Mouse (Mus musculus): ENCODE measurements around the gene Lzts2. TPM values are rescaled to one million over a fixed set of nuclear protein-coding genes. Genes with fewer than 3 reads are reported as not detected.
A peak's percentile ranks its signal among the peaks of the same experiment; 100 is the strongest.

Gene Lzts2
- polyA plus RNA-seq, 1 experiment from 2014 or later, result 47.9 TPM

DNA sequence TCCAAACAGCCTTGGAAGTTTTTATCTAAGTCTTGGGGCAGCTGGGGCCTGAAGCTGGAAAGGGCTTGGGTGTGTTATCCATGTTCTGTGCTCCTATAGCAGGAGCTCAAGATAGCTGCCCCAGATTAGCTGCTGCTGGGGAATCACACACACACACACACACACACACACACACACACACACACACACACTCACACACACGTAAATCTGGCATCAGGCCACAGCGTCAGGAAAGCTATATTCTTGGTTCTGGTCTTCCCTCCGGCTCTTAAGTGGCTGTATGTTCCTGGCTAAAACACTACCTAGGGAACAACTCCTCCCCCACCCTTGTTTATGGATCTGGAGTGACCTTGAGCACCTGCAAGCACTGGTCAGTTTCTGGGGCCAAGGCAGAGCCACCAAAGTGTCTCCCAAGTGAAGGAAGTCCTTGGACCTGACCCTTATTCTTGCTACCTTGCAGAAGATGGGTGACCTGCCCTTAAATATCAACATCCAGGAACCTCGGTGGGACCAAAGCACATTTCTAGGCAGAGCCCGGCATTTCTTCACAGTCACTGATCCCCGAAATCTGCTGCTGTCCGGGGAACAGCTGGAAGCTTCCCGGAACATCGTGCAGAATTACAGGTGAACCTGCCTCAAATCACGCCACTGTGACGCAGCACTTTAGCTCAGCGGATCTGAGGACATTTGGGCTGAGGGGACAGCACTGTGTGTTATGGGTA, 34.6 kb downstream of the Lzts2 start:
- H3K9me3 ChIP-seq, result no peaks in the 10 kb centered on the region
- H3K27me3 ChIP-seq (ENCODE audit: poor library complexity, severe bottlenecking), result peaks cover 59% of the 10 kb centered on the region
- H3K27ac ChIP-seq, result 0 out of 2 replicates have a peak overlapping the region, but pooled peaks have one; percentile 87
- H3K36me3 ChIP-seq (replicated peaks), result peaks cover 4% of the 10 kb centered on the region
- H3K4me1 ChIP-seq, result peaks cover 29% of the 10 kb centered on the region
- H3K4me3 ChIP-seq, result peak overlapping the region; percentile 65
- DNase-seq (ENCODE audit: extremely low spot score, low spot score), result no peak
- WGBS, result 91% methylated on average over 12 of the region's 12 CpGs

DNA sequence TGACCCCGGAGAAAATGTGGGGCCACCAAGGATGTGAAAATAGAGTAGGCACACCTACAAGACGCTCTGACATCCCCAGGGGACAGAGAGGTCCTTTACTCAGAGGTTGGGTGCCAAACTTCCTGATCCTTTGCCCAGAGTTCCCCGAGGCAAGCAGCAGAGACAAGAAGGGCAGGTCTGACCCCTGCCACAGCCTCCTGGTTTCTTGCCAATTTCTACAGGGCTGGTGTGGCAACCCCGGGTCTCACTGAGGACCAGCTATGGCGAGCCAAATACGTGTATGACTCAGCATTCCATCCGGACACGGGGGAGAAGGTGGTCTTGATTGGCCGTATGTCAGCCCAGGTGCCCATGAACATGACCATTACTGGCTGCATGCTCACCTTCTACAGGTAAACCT, 35.3 kb downstream of the Lzts2 start:
- Histone ChIP-seq H3K4me1 (peaks cover 29% of the 10 kb centered on the region), H3K4me3 (no peak overlapping the region), H3K9me3 (no peaks in the 10 kb centered on the region), H3K27me3 (ENCODE audit: poor library complexity, severe bottlenecking) (peaks cover 52% of the 10 kb centered on the region), H3K36me3 (replicated peaks) (peaks cover 4% of the 10 kb centered on the region), H3K27ac (no peak overlapping the region)
- no peak for DNase-seq (ENCODE audit: extremely low spot score, low spot score)
- 84% methylated on average over 9 of the region's 9 CpGs for WGBS

DNA sequence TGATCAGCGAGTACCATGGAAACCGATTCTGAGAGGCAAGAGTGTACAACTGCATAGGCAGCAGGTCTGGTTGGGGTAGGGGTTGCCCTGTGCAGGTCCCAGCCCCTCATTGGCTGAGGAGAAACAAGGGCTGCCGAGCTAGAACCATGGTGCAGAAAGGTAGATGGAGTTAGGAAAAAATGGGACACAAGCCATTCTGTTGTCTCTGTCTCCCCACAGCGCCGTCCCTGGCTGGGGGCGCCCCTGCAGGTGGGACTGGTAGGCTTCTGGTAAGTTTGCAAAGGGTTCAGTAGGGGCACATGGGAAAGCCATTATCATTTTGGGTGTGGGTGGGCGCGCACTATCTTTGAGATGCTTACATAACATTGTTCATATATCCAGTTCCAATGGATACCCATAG, 39.2 kb downstream of the Lzts2 start:
- H3K27ac ChIP-seq, result no peak overlapping the region
- DNase-seq (ENCODE audit: extremely low spot score, low spot score), result no peak
- WGBS, result 89% methylated on average over 8 of the region's 8 CpGs
- no peaks in the 10 kb centered on the region for H3K9me3 ChIP-seq
- no peak overlapping the region for H3K4me3 ChIP-seq
- peaks cover 4% of the 10 kb centered on the region for H3K36me3 ChIP-seq (replicated peaks)
- peaks cover 13% of the 10 kb centered on the region for H3K27me3 ChIP-seq (ENCODE audit: poor library complexity, severe bottlenecking)
- H3K4me1 ChIP-seq, result peaks cover 26% of the 10 kb centered on the region

DNA sequence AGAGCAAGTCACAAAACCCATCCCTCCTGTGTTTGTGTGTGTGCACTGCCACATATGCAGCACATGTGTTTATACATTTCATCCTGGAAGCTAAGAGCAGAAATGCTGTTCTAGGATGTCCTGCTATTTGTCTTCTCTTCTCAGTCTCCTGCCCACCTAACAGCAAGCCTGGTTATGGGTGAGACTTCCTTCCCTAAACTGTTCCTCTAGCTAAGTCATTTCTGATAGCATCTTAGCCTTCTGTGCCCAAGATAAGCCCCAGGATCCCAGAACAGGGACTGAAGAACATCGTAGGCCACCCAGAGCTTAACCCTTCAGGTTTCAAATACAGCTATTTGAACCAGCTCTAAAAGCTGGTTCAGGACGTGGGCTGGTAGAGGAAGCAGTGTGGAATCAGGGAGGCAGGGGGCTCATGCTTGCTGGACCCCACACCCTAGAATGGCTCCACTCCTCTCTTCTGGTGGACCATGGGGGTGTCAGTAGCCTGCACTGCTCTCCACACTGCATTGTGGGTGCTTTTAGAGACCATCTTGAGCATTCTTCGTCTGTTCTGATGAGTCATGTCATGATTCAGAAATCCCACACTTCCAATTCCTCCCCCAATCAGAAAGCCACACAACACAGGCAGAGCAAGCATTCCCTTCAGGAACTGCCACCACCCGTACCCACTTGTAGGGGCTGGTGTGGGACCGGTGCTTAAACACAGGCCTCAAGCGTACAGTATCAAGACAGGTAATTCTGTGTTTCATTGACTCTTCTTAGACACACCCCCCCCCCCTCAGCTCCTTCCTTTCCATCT, 40.9 kb downstream of the Lzts2 start:
- Histone ChIP-seq H3K9me3 (no peaks in the 10 kb centered on the region), H3K36me3 (replicated peaks) (peaks cover 4% of the 10 kb centered on the region), H3K27ac (no peak overlapping the region), H3K4me3 (no peak overlapping the region), H3K27me3 (ENCODE audit: poor library complexity, severe bottlenecking) (no peaks in the 10 kb centered on the region), H3K4me1 (peaks cover 29% of the 10 kb centered on the region)
- DNase-seq (ENCODE audit: extremely low spot score, low spot score), result no peak
- 87% methylated on average over 6 of the region's 6 CpGs for WGBS

DNA sequence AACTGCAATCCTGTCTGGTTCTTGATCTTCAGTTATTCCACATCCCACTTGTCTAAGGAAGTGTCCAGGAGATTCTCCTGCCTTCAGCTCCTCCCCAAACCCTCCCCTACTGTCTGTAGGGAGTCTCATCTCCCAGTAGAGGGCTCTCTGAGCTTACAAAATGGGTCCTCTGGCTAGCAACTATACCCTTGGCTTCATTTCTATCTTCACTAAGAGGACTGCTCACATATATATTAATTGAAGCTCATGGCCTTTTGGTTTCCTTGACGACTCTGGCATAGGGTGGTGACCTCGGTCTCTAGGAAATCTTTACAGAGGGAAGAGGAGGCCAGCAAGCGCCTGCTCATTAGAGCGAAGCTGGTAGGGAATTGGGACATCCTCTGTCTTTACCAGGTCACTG, 42.1 kb downstream of the Lzts2 start:
- Histone ChIP-seq H3K4me3 (no peak overlapping the region), H3K27ac (no peak overlapping the region)
- DNase-seq (ENCODE audit: extremely low spot score, low spot score), result no peak

DNA sequence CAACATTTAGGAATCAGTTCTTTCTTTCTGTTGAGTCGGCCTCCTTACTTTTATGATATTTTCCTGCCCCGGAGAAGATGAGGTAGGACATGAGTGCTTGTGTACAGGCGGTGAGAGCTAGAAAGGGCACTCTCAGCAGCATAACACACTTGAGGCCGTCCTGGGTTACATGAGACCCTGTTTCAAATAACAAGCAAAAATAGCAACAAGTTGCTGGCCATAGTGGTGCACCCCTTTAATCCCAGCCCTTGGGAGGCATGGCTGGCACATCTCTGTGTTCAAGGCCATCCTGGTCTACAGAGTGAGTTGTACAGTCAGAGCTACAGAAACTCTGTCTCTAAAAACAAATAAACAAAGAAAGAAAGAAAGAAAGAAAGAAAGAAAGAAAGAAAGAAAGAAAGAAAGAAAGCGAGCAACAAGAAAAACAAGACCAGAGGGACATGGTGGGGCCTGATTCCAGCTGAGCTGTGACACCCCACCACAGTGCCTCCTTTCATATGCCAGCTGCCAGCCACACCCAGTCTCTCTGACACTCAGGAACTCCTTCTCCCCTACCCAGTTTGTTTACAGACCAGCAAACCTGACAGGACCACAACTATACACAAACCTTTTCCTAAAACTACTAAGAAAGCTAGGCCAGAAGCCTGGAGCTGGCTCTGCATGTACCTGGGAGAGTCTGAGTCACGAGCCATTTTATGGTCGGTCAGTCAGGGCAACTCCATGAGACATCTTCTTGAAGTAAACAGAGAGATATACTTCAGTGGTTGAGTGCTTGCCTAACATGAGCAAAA, 42.9 kb downstream of the Lzts2 start:
- WGBS, result 88% methylated on average over 7 of the region's 7 CpGs
- Histone ChIP-seq H3K9me3 (no peaks in the 10 kb centered on the region), H3K4me3 (peak overlapping the region; percentile 59), H3K36me3 (replicated peaks) (peaks cover 4% of the 10 kb centered on the region), H3K27me3 (ENCODE audit: poor library complexity, severe bottlenecking) (no peaks in the 10 kb centered on the region), H3K4me1 (peaks cover 29% of the 10 kb centered on the region), H3K27ac (peak overlapping the region; percentile 92)
- DNase-seq (ENCODE audit: extremely low spot score, low spot score), result no peak

More for the DNA sequence above, 42.1 kb downstream of the Lzts2 start:
- WGBS, result 46% methylated on average over 4 of the region's 4 CpGs
- Histone ChIP-seq H3K27me3 (ENCODE audit: poor library complexity, severe bottlenecking) (no peaks in the 10 kb centered on the region), H3K36me3 (replicated peaks) (peaks cover 4% of the 10 kb centered on the region), H3K9me3 (no peaks in the 10 kb centered on the region), H3K4me1 (peaks cover 29% of the 10 kb centered on the region)

DNA sequence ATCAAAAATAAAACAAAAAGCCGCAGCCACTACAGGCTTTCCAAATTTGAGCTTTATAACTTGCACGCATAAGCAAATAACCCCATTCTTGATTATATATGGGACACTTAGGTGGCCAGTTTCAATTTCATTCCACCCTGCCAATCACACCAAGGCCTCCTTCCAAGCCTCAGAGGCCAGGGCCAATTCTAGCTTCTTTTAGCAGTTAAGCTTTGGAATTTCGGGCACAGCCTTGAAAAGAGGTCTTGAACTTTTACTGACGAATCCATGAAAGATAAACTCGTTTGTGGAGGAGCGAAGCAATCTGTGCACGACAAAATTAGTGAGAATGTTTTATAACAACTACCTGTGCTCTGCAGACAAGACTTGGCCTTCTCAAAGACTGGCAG, 43.5 kb downstream of the Lzts2 start:
- Histone ChIP-seq H3K27me3 (ENCODE audit: poor library complexity, severe bottlenecking) (no peaks in the 10 kb centered on the region), H3K9me3 (no peaks in the 10 kb centered on the region), H3K4me3 (peak overlapping the region; percentile 59), H3K36me3 (replicated peaks) (peaks cover 4% of the 10 kb centered on the region; the same call in 1 of the 2 replicates), H3K4me1 (peaks cover 29% of the 10 kb centered on the region), H3K27ac (peak overlapping the region; percentile 92)
- 54% methylated on average over 7 of the region's 7 CpGs for WGBS
- no peak for DNase-seq (ENCODE audit: extremely low spot score, low spot score)

DNA sequence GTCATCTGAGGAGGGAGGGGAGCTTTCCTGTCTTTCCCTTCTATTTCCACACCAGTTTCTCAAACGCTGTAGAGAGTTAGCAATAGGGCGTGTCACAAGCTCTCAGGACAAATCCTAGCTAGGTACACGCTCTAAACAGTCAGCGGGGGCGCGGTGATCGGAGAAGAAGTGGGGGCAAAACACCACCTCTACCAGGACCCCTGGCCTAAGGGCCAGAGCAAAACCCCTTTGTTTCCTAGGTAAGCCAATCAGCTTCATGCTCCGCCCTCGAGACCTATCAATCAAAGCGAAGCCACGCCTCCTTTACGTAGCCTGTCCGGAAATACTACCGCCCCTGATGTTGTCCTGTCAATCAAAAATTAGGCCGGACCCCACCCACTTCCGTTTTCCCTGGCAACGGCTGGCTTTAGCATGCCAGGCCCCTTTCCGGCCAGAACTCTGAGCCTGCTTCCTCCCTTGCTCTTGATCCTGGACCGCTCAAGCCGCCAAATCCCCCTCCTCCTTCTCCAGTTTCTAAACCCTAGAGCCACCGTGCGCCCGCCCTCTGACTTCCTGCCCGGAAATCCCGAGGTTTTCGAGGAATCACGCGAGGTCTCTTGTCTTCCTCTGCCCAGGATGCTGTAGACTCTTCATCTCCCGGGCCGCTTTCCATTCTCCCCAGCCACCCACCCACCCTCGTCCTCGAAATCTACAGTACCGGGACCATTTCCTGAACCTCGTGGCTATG, 44.1 kb downstream of the Lzts2 start:
- H3K27me3 ChIP-seq (ENCODE audit: poor library complexity, severe bottlenecking), result no peaks in the 10 kb centered on the region
- peak; percentile 99 for DNase-seq (ENCODE audit: extremely low spot score, low spot score)
- WGBS, result under 1% methylated on average over 34 of the region's 34 CpGs
- peaks cover 2% of the 10 kb centered on the region; the same call in 1 of the 2 replicates for H3K36me3 ChIP-seq (replicated peaks)
- H3K4me3 ChIP-seq, result peak overlapping the region; percentile 59
- H3K4me1 ChIP-seq, result peaks cover 29% of the 10 kb centered on the region
- peak overlapping the region; percentile 92 for H3K27ac ChIP-seq
- no peaks in the 10 kb centered on the region for H3K9me3 ChIP-seq

DNA sequence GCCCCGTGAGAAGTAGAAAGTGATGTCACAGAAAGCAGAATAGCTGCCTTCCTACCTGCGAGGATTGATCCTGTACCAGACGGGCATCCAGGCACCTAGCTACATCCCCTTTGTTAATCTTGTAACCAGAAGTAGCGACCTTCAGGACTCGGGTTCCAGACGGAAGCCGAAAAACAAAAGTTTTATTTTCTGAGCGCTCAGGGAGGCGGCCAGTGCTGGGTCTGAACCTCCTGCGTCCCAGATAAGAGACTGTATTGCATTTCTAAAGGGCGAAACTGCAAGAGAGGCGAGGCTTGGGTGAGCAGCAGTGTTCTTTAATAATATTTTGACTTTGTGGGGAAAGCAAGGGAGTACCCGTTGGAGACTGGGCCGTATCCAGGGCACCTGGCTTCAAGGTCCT, 44.6 kb downstream of the Lzts2 start:
- Histone ChIP-seq H3K27ac (peak overlapping the region; percentile 92), H3K4me1 (peaks cover 31% of the 10 kb centered on the region), H3K9me3 (no peaks in the 10 kb centered on the region), H3K36me3 (replicated peaks) (no peaks in the 10 kb centered on the region; the same call in 1 of the 2 replicates), H3K27me3 (ENCODE audit: poor library complexity, severe bottlenecking) (peaks cover 5% of the 10 kb centered on the region), H3K4me3 (peak overlapping the region; percentile 59)
- 1% methylated on average over 14 of the region's 14 CpGs for WGBS
- no peak for DNase-seq (ENCODE audit: extremely low spot score, low spot score)

DNA sequence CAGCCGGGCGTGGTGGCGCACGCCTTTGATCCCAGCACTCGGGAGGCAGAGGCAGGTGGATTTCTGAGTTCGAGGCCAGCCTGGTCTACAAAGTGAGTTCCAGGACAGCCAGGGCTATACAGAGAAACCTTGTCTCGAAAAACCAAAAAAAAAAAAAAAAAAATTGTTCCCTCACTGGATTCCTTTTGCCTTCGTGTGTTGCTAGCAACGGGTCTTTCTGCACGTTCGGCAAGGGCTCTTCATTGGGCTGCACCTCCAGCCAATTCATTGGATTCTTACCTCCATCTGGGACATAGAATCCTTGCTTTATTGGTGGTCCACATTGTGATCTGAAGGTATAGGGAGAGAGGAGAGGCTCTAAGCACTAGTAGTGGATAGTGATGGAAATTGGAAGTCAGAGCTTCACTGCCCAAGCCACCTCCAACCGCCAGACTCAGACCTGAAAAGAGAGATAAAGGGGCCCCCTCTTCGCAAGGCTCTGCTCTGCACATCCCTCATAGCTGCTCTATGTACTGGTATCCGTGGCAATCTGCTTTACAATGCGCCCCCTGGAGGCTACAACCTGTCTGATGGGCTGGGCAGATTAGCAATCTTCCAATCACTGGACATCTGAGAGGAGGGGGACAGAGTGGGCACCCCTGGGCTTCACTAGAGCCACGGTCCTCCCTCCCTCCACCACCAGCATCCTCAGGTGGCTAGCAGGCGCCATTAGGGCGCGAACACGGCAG, 49.5 kb downstream of the Lzts2 start:
- 45% methylated on average over 20 of the region's 20 CpGs for WGBS
- Histone ChIP-seq H3K4me1 (peaks cover 31% of the 10 kb centered on the region), H3K4me3 (peak overlapping the region; percentile 26; the same call in 1 of the 2 replicates), H3K27me3 (ENCODE audit: poor library complexity, severe bottlenecking) (peaks cover 54% of the 10 kb centered on the region), H3K36me3 (replicated peaks) (no peaks in the 10 kb centered on the region), H3K27ac (no peak overlapping the region), H3K9me3 (no peaks in the 10 kb centered on the region)
- DNase-seq (ENCODE audit: extremely low spot score, low spot score), result peak; percentile 66

DNA sequence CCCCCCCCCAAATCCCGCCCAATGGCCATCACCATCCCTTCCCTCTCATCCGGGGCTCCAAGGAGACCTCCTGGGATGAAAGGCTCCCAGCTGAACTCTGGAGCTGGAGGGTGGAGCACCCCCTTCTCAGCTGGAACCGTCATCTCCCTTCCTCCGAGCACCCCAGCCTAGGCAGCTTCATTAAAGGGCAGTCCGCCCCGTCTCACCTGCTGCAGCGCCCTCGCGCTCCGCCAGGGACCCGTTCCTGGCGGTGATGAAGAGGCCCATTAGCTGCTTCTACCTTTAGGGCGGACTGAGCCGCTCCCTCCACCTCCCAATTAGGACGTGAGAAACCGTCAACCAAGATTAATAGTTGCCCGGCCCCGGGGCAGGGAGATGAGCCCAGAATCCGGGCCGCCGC, 51.0 kb downstream of the Lzts2 start:
- no peak for DNase-seq (ENCODE audit: extremely low spot score, low spot score)
- H3K4me3 ChIP-seq, result peak overlapping the region; percentile 18; the same call in 1 of the 2 replicates
- WGBS, result 6% methylated on average over 21 of the region's 21 CpGs
- peaks cover 69% of the 10 kb centered on the region for H3K27me3 ChIP-seq (ENCODE audit: poor library complexity, severe bottlenecking)
- H3K4me1 ChIP-seq, result peaks cover 23% of the 10 kb centered on the region
- no peaks in the 10 kb centered on the region for H3K9me3 ChIP-seq
- no peak overlapping the region for H3K27ac ChIP-seq
- no peaks in the 10 kb centered on the region for H3K36me3 ChIP-seq (replicated peaks)

Measured in forebrain, embryonic 10.5 days (tissue).